Mouse (Mus musculus): Measurements from ENCODE around the gene Chrm3. TPM values are rescaled to one million over a fixed set of nuclear protein-coding genes. Genes with fewer than 3 reads are reported as not detected.

Gene Chrm3
- total RNA-seq (2023), result 20.5 and 25.0 TPM in 2 replicates

DNA sequence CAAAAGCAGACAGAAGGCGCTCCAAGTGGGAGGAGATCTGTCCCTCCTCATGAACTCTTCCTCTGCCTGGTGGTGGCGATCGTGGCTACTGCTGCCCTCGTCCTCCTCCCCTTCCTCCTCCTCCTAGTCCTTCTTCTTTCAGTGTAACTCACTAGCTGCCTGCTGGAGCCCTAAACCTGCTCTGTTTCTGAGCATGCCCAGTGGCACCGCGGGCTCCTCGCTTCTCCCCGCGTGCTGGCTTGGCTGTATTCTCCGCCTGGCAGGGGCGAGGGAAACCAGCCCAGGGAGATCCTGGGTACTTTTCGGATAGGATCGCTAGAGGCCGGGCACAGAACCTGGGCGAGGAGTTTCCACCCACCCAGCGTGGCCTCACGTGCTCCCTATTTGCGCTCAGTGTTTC is at the start of gene Chrm3:
TSS of gene Chrm3 (minus strand) at position 71 of the 400 bp plus-strand sequence.

